ENCODE assay signal across 13 mouse cellular contexts in the genomic region with DNA sequence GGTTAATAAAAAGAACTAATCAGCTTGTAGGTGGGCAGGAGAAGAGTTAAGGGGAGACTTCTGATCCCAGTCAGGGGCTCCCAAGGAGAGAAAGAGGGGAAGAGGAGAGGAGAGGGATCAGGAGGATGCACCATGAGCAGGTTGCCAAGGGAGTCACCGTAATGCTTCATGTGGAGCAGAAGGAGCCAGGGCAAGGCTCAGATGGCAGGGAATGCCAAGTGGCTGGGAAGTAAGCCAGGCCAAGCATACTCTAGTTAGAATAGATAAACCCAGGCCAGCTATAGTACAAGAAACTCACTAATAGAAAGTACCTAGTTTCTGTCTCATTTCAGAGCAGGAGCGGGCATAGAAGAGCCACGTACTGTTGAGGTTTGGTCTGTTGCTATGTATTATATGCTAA. TPM values are rescaled to one million over a fixed set of nuclear protein-coding genes. Genes with fewer than 3 reads are reported as not detected.
A peak's percentile ranks its signal among the peaks of the same experiment; 100 is the strongest.
DNase-seq lines count a peak whose midpoint lies in the region; ATAC-seq and TF ChIP-seq lines count a peak whose summit lies in the region.
"Had no signal": no experiment of that assay in that cellular context is flagged by ENCODE, and none has a peak within 500 bp of the region (broad histone marks: within the 10 kb centered on the region; RNA-seq: fewer than 3 reads in every experiment).

No protein-coding gene starts in this region.

- no peaks in the 10 kb centered on the region for H3K27me3 ChIP-seq in heart, embryonic 12.5 days (replicated peaks)
- H3K27me3 ChIP-seq in midbrain, postnatal 0 days (ENCODE audit: insufficient read depth, low read length), result no peaks in the 10 kb centered on the region
- H3K27me3 ChIP-seq in midbrain, embryonic 10.5 days (ENCODE audit: low read depth, poor library complexity, severe bottlenecking), result no peaks in the 10 kb centered on the region
- H3K27me3 ChIP-seq in intestine, postnatal 0 days (replicated peaks; ENCODE audit: control insufficient read depth, insufficient read depth, low read length), result no peaks in the 10 kb centered on the region
- H3K27me3 ChIP-seq: embryonic facial prominence, embryonic 15.5 days; hindbrain, embryonic 15.5 days; liver, embryonic 13.5 days; stomach, embryonic 15.5 days had no signal

- no peak for TF ChIP-seq CTCF in midbrain, postnatal 0 days (IDR thresholded peaks at IDR 0.05)
- TF ChIP-seq CTCF in intestine, postnatal 0 days (IDR thresholded peaks at IDR 0.05; ENCODE audit: low read depth), result no peak

- no peak overlapping the region for H3K9ac ChIP-seq in heart, embryonic 12.5 days
- H3K9ac ChIP-seq in midbrain, postnatal 0 days (replicated peaks; ENCODE audit: low read length, poor library complexity, severe bottlenecking), result no peak overlapping the region
- no peak overlapping the region for H3K9ac ChIP-seq in intestine, postnatal 0 days (ENCODE audit: low read depth, low read length)
- H3K9ac ChIP-seq: embryonic facial prominence, embryonic 15.5 days; hindbrain, embryonic 15.5 days; liver, embryonic 13.5 days; stomach, embryonic 15.5 days had no signal

- no peak for ATAC-seq in heart, embryonic 12.5 days (ENCODE audit: insufficient number of reproducible peaks, low FRiP score)
- ATAC-seq in midbrain, postnatal 0 days (ENCODE audit: low FRiP score), result no peak
- ATAC-seq in intestine, postnatal 0 days, result no peak

- no peak overlapping the region for H3K4me3 ChIP-seq in heart, embryonic 12.5 days
- H3K4me3 ChIP-seq in midbrain, postnatal 0 days (ENCODE audit: low read depth, low read length), result no peak overlapping the region
- H3K4me3 ChIP-seq in midbrain, embryonic 10.5 days, result no peak overlapping the region
- no peak overlapping the region for H3K4me3 ChIP-seq in intestine, postnatal 0 days (ENCODE audit: low read depth, low read length)
- H3K4me3 ChIP-seq: embryonic facial prominence, embryonic 15.5 days; hindbrain, embryonic 15.5 days; liver, embryonic 13.5 days; stomach, embryonic 15.5 days had no signal

- H3K27ac ChIP-seq in heart, embryonic 12.5 days (ENCODE audit: poor library complexity, severe bottlenecking), result no peak overlapping the region
- no peak overlapping the region for H3K27ac ChIP-seq in midbrain, postnatal 0 days (ENCODE audit: low read depth, low read length)
- H3K27ac ChIP-seq in midbrain, embryonic 10.5 days (replicated peaks), result no peak overlapping the region
- no peak overlapping the region for H3K27ac ChIP-seq in intestine, postnatal 0 days (ENCODE audit: low read depth, low read length)
- H3K27ac ChIP-seq: embryonic facial prominence, embryonic 15.5 days; hindbrain, embryonic 15.5 days; liver, embryonic 13.5 days; stomach, embryonic 15.5 days had no signal

- 90% methylated on average over 3 of the region's 3 CpGs for WGBS in heart, embryonic 12.5 days
- WGBS in midbrain, postnatal 0 days, result 80% methylated on average over 3 of the region's 3 CpGs
- WGBS in midbrain, embryonic 10.5 days, result 94% methylated on average over 3 of the region's 3 CpGs
- 95% methylated on average over 3 of the region's 3 CpGs for WGBS in intestine, postnatal 0 days

- H3K4me1 ChIP-seq in heart, embryonic 12.5 days (replicated peaks), result peaks cover 6% of the 10 kb centered on the region
- no peaks in the 10 kb centered on the region for H3K4me1 ChIP-seq in midbrain, postnatal 0 days (ENCODE audit: insufficient read depth, low read length)
- H3K4me1 ChIP-seq in midbrain, embryonic 10.5 days, result no peaks in the 10 kb centered on the region
- H3K4me1 ChIP-seq in intestine, postnatal 0 days (replicated peaks; ENCODE audit: control insufficient read depth, insufficient read depth, low read length), result no peaks in the 10 kb centered on the region
- H3K4me1 ChIP-seq: hindbrain, embryonic 15.5 days; stomach, embryonic 15.5 days had no signal

- H3K9me3 ChIP-seq in heart, embryonic 12.5 days (replicated peaks), result no peaks in the 10 kb centered on the region
- H3K9me3 ChIP-seq in midbrain, postnatal 0 days (ENCODE audit: low read length), result no peaks in the 10 kb centered on the region
- no peaks in the 10 kb centered on the region for H3K9me3 ChIP-seq in midbrain, embryonic 10.5 days (replicated peaks)
- H3K9me3 ChIP-seq in intestine, postnatal 0 days (ENCODE audit: control insufficient read depth), result no peaks in the 10 kb centered on the region
- H3K9me3 ChIP-seq: embryonic facial prominence, embryonic 15.5 days; hindbrain, embryonic 15.5 days; liver, embryonic 13.5 days; stomach, embryonic 15.5 days had no signal

- H3K36me3 ChIP-seq in heart, embryonic 12.5 days, result no peaks in the 10 kb centered on the region
- no peaks in the 10 kb centered on the region for H3K36me3 ChIP-seq in midbrain, postnatal 0 days (ENCODE audit: insufficient read depth, low read length)
- no peaks in the 10 kb centered on the region for H3K36me3 ChIP-seq in midbrain, embryonic 10.5 days
- H3K36me3 ChIP-seq in intestine, postnatal 0 days (ENCODE audit: control insufficient read depth, insufficient read depth), result no peaks in the 10 kb centered on the region
- H3K36me3 ChIP-seq: embryonic facial prominence, embryonic 15.5 days; hindbrain, embryonic 15.5 days; liver, embryonic 13.5 days; stomach, embryonic 15.5 days had no signal

- DNase-seq in heart, adult 18-20 months, result peak; percentile 74 to 75
- DNase-seq in midbrain, postnatal 0 days (ENCODE audit: low spot score), result peak; percentile 61
- no peak for DNase-seq in midbrain, embryonic 10.5 days (ENCODE audit: low spot score)
- peak; percentile 85 to 86 for DNase-seq in cerebellum, postnatal 36 days
- DNase-seq in embryo, embryonic 10.5 days (ENCODE audit: low spot score), result no peak
- DNase-seq: liver, embryonic 13.5 days; right cerebral cortex, postnatal 25 days had no signal

- no peak overlapping the region for H3K4me2 ChIP-seq in heart, embryonic 12.5 days
- H3K4me2 ChIP-seq in midbrain, postnatal 0 days (ENCODE audit: low read depth, low read length, poor library complexity, severe bottlenecking), result no peak overlapping the region
- H3K4me2 ChIP-seq in intestine, postnatal 0 days (replicated peaks; ENCODE audit: low read depth), result no peak overlapping the region
- H3K4me2 ChIP-seq: embryonic facial prominence, embryonic 15.5 days; hindbrain, embryonic 15.5 days; liver, embryonic 13.5 days; midbrain, embryonic 11.5 days; stomach, embryonic 15.5 days had no signal

RNA-seq across cellular contexts. Expression of gene Cradd, which starts 43.6 kb away (rescaled TPM):
- total RNA-seq in heart, adult 18-20 months (2021), result 1 to 10 TPM; 6.4 to 8.4 TPM
- polyA plus RNA-seq in heart, embryonic 12.5 days (2016; fragmentation: Nextera tagmentation; extraction: Ambion mirVana), result 8.0 and 10.5 TPM in 2 replicates
- total RNA-seq in midbrain, postnatal 0 days (2014; rRNA removed), result 8.2 and 10.3 TPM in 2 replicates
- 9.2 and 11.5 TPM in 2 replicates for polyA plus RNA-seq in midbrain, postnatal 0 days (2015; fragmentation: Nextera tagmentation; extraction: Ambion mirVana)
- polyA plus RNA-seq in midbrain, embryonic 10.5 days (2016; fragmentation: Nextera tagmentation; extraction: Ambion mirVana), result 14.4 and 15.2 TPM in 2 replicates
- polyA plus RNA-seq in intestine, postnatal 0 days (2015; fragmentation: Nextera tagmentation; extraction: Ambion mirVana), result 11.9 and 12.5 TPM in 2 replicates

Comparison
In these comparisons a context has a peak if more than half of its experiments do, and no peak if none do; other contexts are left out.
1. DNase-seq: peak in heart, adult 18-20 months (2 of 2), midbrain, postnatal 0 days (single experiment) and cerebellum, postnatal 36 days (2 of 2); none in midbrain, embryonic 10.5 days (single experiment) and embryo, embryonic 10.5 days (single experiment).